9 mouse cellular contexts compared by ENCODE assay signal in the genomic region with DNA sequence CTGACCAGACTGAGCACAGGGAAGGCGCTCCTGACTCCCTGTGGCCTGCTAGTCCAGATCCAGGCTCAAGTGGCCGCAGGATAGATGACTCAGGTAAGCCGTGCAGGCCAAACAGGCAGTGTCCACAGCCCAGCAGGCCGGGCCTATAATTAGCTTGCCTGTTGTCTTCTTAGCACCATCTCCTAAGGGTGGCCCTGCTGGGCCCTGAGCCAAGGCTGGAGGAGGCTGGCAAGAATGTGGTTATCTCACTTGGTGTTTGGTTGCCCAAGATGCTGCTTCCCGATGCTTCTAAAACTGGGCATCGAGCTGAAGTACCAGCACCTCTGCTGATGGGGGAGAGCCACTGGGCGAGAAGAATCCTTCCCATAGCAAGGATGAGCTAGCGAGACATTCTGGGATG. TPM values are rescaled to one million over a fixed set of nuclear protein-coding genes. Genes with fewer than 3 reads are reported as not detected.
DNase-seq lines count a peak whose midpoint lies in the region; ATAC-seq and TF ChIP-seq lines count a peak whose summit lies in the region.
"Had no signal": no experiment of that assay in that cellular context is flagged by ENCODE, and none has a peak within 500 bp of the region (broad histone marks: within the 10 kb centered on the region; RNA-seq: fewer than 3 reads in every experiment).

No protein-coding gene starts in this region.

- no peaks in the 10 kb centered on the region for H3K36me3 ChIP-seq in kidney, embryonic 14.5 days (ENCODE audit: control insufficient read depth, insufficient read depth, low read length)
- peaks cover 0 to 8% of the 10 kb centered on the region in 2 experiments; a peak in 2 of 4 replicates for H3K36me3 ChIP-seq in MEL (ENCODE audit: control insufficient read depth in 1 of 2, insufficient read depth in 2 of 2, low read length in 2 of 2)

- no peak for DNase-seq in kidney, postnatal 10 days
- peak; percentile 40 for DNase-seq in MEL (ENCODE audit: low read depth, low spot score)
- DNase-seq in cerebellum, adult 9-10 months, result peak; percentile 61
- peak; percentile 23 to 40 for DNase-seq in natural killer cell, adult 2 months (ENCODE audit: low spot score in 2 of 2)
- DNase-seq in yolk sac, embryonic 10.5 days (ENCODE audit: low spot score), result no peak
- no peak for DNase-seq in layer of hippocampus, postnatal 10 days (ENCODE audit: low spot score in 2 of 2)
- DNase-seq: kidney, postnatal 4 days had no signal

- no peak for TF ChIP-seq RAD21 in MEL (IDR thresholded peaks at IDR 0.05; ENCODE audit: low read depth, low read length)

- 88% methylated on average over 8 of the region's 8 CpGs for WGBS in kidney, embryonic 14.5 days

- TF ChIP-seq EP300 in MEL (IDR thresholded peaks at IDR 0.05; ENCODE audit: low read depth in 1 of 2, low read length in 2 of 2), result no peak

- TF ChIP-seq POLR2A in MEL (IDR thresholded peaks at IDR 0.05; ENCODE audit: control insufficient read depth in 1 of 2, insufficient read depth in 1 of 2, low read depth in 1 of 2, low read length in 2 of 2, poor library complexity in 1 of 2), result no peak

- H3K79me2 ChIP-seq in MEL (ENCODE audit: control insufficient read depth, insufficient read depth, low read length, poor library complexity), result no peaks in the 10 kb centered on the region

- no peak overlapping the region for H3K4me3 ChIP-seq in kidney, embryonic 14.5 days (ENCODE audit: low read length)
- H3K4me3 ChIP-seq in MEL (ENCODE audit: control insufficient read depth in 1 of 2, insufficient read depth in 1 of 2, low read depth in 2 of 2, low read length in 2 of 2), result no peak overlapping the region

- no peak for ATAC-seq in kidney, embryonic 14.5 days (ENCODE audit: low FRiP score, low TSS enrichment)
- ATAC-seq in activated CD4-positive, CD25-positive, alpha-beta regulatory T cell, adult 4 months, result no peak

- no peaks in the 10 kb centered on the region for H3K9me3 ChIP-seq in kidney, embryonic 14.5 days (ENCODE audit: control insufficient read depth, low read length)
- no peaks in the 10 kb centered on the region for H3K9me3 ChIP-seq in MEL (replicated peaks; ENCODE audit: insufficient read depth, low read length)

- H3K27me3 ChIP-seq in kidney, embryonic 14.5 days (ENCODE audit: control insufficient read depth, insufficient read depth, low read length), result no peaks in the 10 kb centered on the region
- H3K27me3 ChIP-seq in MEL (ENCODE audit: control insufficient read depth in 1 of 2, insufficient read depth in 2 of 2, low read length in 2 of 2), result no peaks in the 10 kb centered on the region

- no peak overlapping the region for H3K9ac ChIP-seq in kidney, embryonic 14.5 days (ENCODE audit: low read depth, low read length)
- H3K9ac ChIP-seq in MEL (ENCODE audit: control insufficient read depth, low read depth, low read length, poor library complexity, severe bottlenecking), result no peak overlapping the region

- H3K4me1 ChIP-seq in kidney, embryonic 14.5 days (ENCODE audit: control insufficient read depth, insufficient read depth, low read length), result peaks cover 26% of the 10 kb centered on the region; the same call in 1 of the 2 replicates
- peaks cover 2 to 17% of the 10 kb centered on the region in 2 experiments for H3K4me1 ChIP-seq in MEL (ENCODE audit: control insufficient read depth in 1 of 2, insufficient read depth in 2 of 2, low read length in 2 of 2)

- no peak for TF ChIP-seq CTCF in MEL (IDR thresholded peaks at IDR 0.05 in 2 of 3, conservative IDR thresholded peaks at IDR 0.05 in 1 of 3; ENCODE audit: control insufficient read depth in 1 of 3, insufficient read depth in 1 of 3, low read depth in 2 of 3, low read length in 3 of 3, poor library complexity in 1 of 3, severe bottlenecking in 1 of 3)

- H3K27ac ChIP-seq in kidney, embryonic 14.5 days (ENCODE audit: low read depth, low read length), result peak overlapping the region; percentile 51; the same call in 1 of the 2 replicates
- no peak overlapping the region for H3K27ac ChIP-seq in MEL (ENCODE audit: control insufficient read depth, low read depth, low read length)

- H3K4me2 ChIP-seq in kidney, embryonic 14.5 days (replicated peaks; ENCODE audit: low read depth, low read length), result no peak overlapping the region

TF ChIP-seq in MEL, 35 proteins besides CTCF, POLR2A, EP300 and RAD21:
- TF ChIP-seq GATA1 (IDR thresholded peaks at IDR 0.05; ENCODE audit: low read depth, low read length) (0 out of 2 replicates have a peak, but pooled peaks have one; percentile 12), TBP (IDR thresholded peaks at IDR 0.05; ENCODE audit: low read depth, low read length) (no peak), MEF2A (IDR thresholded peaks at IDR 0.05; ENCODE audit: extremely low read depth, insufficient replicate concordance, low read depth, low read length, poor library complexity, severe bottlenecking) (no peak), NRF1 (IDR thresholded peaks at IDR 0.05; ENCODE audit: insufficient read depth, low read depth, low read length, poor library complexity, severe bottlenecking) (no peak)

RNA-seq across cellular contexts. Expression of a gene that starts 35.1 kb away (rescaled TPM):
- polyA plus RNA-seq in kidney, embryonic 14.5 days (2014; fragmentation: Nextera tagmentation; extraction: Ambion mirVana), result 69.4 and 78.3 TPM in 2 replicates
- 54.7 and 59.8 TPM in 2 replicates for total RNA-seq in MEL (2012; rRNA removed)
- polyA plus RNA-seq in MEL (2012; ENCODE audit: insufficient read depth in 1 of 2, insufficient read length in 2 of 2, low read depth in 1 of 2, low replicate concordance in 2 of 2, missing spikeins in 1 of 2), result 10 to 100 TPM in 1 of 2 experiments, not detected in 1; 87.7 TPM
- polyA plus RNA-seq in activated CD4-positive, CD25-positive, alpha-beta regulatory T cell, adult 4 months (2017; shearing (Covaris generic)), result 10 to 100 TPM; 44.5 to 48.8 TPM
- total RNA-seq in layer of hippocampus, postnatal 10 days (2021), result 10 to 100 TPM; 27.4 to 27.6 TPM

RNA-seq across cellular contexts. Expression of a gene that starts 46.0 kb away (rescaled TPM):
- 25.7 and 42.8 TPM in 2 replicates for polyA plus RNA-seq in kidney, embryonic 14.5 days (2014; fragmentation: Nextera tagmentation; extraction: Ambion mirVana)
- 35.0 and 37.3 TPM in 2 replicates for total RNA-seq in MEL (2012; rRNA removed)
- polyA plus RNA-seq in MEL (2012; ENCODE audit: insufficient read depth in 1 of 2, insufficient read length in 2 of 2, low read depth in 1 of 2, low replicate concordance in 2 of 2, missing spikeins in 1 of 2), result 10 to 100 TPM in 1 of 2 experiments, not detected in 1; 40.8 TPM
- polyA plus RNA-seq in activated CD4-positive, CD25-positive, alpha-beta regulatory T cell, adult 4 months (2017; shearing (Covaris generic)), result 1 to 10 TPM; 2.1 to 2.5 TPM
- total RNA-seq in layer of hippocampus, postnatal 10 days (2021), result 100 to 1,000 TPM; 132 to 157 TPM

RNA-seq across cellular contexts. Expression of a gene that starts 51.4 kb away (rescaled TPM):
- 45.7 and 68.1 TPM in 2 replicates for polyA plus RNA-seq in kidney, embryonic 14.5 days (2014; fragmentation: Nextera tagmentation; extraction: Ambion mirVana)
- 4.0 and 4.2 TPM in 2 replicates for total RNA-seq in MEL (2012; rRNA removed)
- polyA plus RNA-seq in MEL (2012; ENCODE audit: insufficient read depth in 1 of 2, insufficient read length in 2 of 2, low read depth in 1 of 2, low replicate concordance in 2 of 2, missing spikeins in 1 of 2), result 1 to 10 TPM in 1 of 2 experiments, not detected in 1; 7.4 TPM
- 100 to 1,000 TPM; 117 to 152 TPM for polyA plus RNA-seq in activated CD4-positive, CD25-positive, alpha-beta regulatory T cell, adult 4 months (2017; shearing (Covaris generic))
- total RNA-seq in layer of hippocampus, postnatal 10 days (2021), result 10 to 100 TPM; 94.0 to 96.5 TPM

Comparison
In these comparisons a context has a peak if more than half of its experiments do, and no peak if none do; other contexts are left out.
1. DNase-seq: peak in MEL (single experiment), cerebellum, adult 9-10 months (single experiment) and natural killer cell, adult 2 months (2 of 2); none in kidney, postnatal 10 days (single experiment), yolk sac, embryonic 10.5 days (single experiment) and layer of hippocampus, postnatal 10 days (0 of 2).